Mouse (Mus musculus) forebrain, embryonic 12.5 days (tissue): Measurements from ENCODE around the gene Prickle2. TPM values are rescaled to one million over a fixed set of nuclear protein-coding genes. Genes with fewer than 3 reads are reported as not detected.
A peak's percentile ranks its signal among the peaks of the same experiment; 100 is the strongest.

ENCODE experiments used
- ATAC-seq: fragments of 200-750 bp; cut with Nextera tagmentation; 2 replicates; pipeline ENCODE4 v1.8.0; 2017; ENCODE audit warnings: moderate TSS enrichment; ENCODE audit not compliant: low FRiP score
- H3K27ac ChIP-seq: fragments of 300-500 bp; sonication (generic); 2 replicates; pipeline ENCODE4 v1.5.1; 2016; ENCODE audit warnings: mild to moderate bottlenecking
- H3K27me3 ChIP-seq: fragments of 300-500 bp; sonication (generic); 2 replicates; pipeline ENCODE4 v1.6.1; 2016; ENCODE audit warnings: mild to moderate bottlenecking
- H3K36me3 ChIP-seq: fragments of 300-500 bp; sonication (generic); replicated peaks from 2 replicates; pipeline ENCODE4 v1.6.1; 2016; ENCODE audit warnings: mild to moderate bottlenecking
- H3K4me1 ChIP-seq: fragments of 300-500 bp; sonication (generic); 2 replicates; pipeline ENCODE4 v1.6.1; 2016
- H3K4me2 ChIP-seq: fragments of 300-500 bp; sonication (generic); 2 replicates; pipeline ENCODE4 v1.6.1; 2016; ENCODE audit warnings: mild to moderate bottlenecking, moderate library complexity
- H3K4me3 ChIP-seq: fragments of 300-500 bp; sonication (generic); replicated peaks from 2 replicates; pipeline ENCODE4 v1.5.1; 2016; ENCODE audit warnings: mild to moderate bottlenecking
- H3K9ac ChIP-seq: fragments of 300-500 bp; sonication (generic); 2 replicates; pipeline ENCODE4 v1.6.1; 2016; ENCODE audit warnings: mild to moderate bottlenecking
- H3K9me3 ChIP-seq: fragments of 300-500 bp; sonication (generic); 2 replicates; pipeline ENCODE4 v1.6.1; 2016
- WGBS: fragments of 180-500 bp; shearing (Covaris S2); methylation state at CpG from one replicate; pipeline ENCODE4 v1.1.7; 2016; 5-methylcytosine and 5-hydroxymethylcytosine counted together
- polyA plus RNA-seq: library from polyadenylated mRNA; unstranded; fragments of >200 nt; fragmentation: Nextera tagmentation; extraction: Ambion mirVana; gene quantifications from 2 replicates; pipeline ENCODE4 v1.2.1, GENCODE M21; 2016

Prickle2 gene
- polyA plus RNA-seq, 1 experiment from 2014 or later = 6.5 TPM

GRCm38 (mm10) chr6:92381085-92381484 lies 324.9 kb downstream of the Prickle2 start:
- H3K4me3 ChIP-seq = no peak overlapping the region
- no peaks in the 10 kb centered on the region for H3K27me3 ChIP-seq
- H3K36me3 ChIP-seq = peaks cover 3% of the 10 kb centered on the region; the same call in 1 of the 2 replicates
- no peak for ATAC-seq
- H3K4me2 ChIP-seq = no peak overlapping the region
- no peaks in the 10 kb centered on the region for H3K9me3 ChIP-seq
- no peaks in the 10 kb centered on the region; the same call in 1 of the 2 replicates for H3K4me1 ChIP-seq
- WGBS = 88% methylated on average over 10 of the region's 10 CpGs
- no peak overlapping the region for H3K9ac ChIP-seq
- H3K27ac ChIP-seq = no peak overlapping the region

DNA sequence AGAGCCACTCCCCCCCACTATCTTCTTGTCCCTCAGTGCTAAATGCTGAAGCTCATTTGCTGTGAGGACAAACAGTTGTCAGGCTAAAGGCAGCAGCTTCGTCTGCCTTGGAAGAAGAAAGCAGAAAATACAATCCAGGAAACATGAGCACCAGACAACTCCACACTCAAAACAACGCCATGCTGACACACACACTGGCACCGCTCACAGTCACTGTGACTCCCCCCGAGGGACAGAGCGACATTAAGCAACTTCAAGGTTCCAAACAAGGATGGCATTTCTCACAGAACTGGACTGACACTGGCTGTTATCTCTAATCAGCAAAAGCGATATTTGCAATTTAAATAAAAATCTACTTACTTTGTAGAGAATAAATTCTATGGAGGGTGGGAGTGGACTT lies 331.1 kb downstream of the Prickle2 start:
- H3K27me3 ChIP-seq = no peaks in the 10 kb centered on the region
- H3K4me3 ChIP-seq = no peak overlapping the region
- no peak for ATAC-seq
- no peaks in the 10 kb centered on the region for H3K4me1 ChIP-seq
- peaks cover 4% of the 10 kb centered on the region; the same call in 1 of the 2 replicates for H3K36me3 ChIP-seq
- H3K27ac ChIP-seq = no peak overlapping the region
- no peaks in the 10 kb centered on the region for H3K9me3 ChIP-seq
- WGBS = 89% methylated on average over 6 of the region's 6 CpGs
- no peak overlapping the region for H3K4me2 ChIP-seq
- H3K9ac ChIP-seq = no peak overlapping the region

GRCm38 (mm10) chr6:92370896-92371295 lies 335.1 kb downstream of the Prickle2 start:
- H3K27ac ChIP-seq = no peak overlapping the region
- no peaks in the 10 kb centered on the region for H3K9me3 ChIP-seq
- no peak overlapping the region for H3K4me3 ChIP-seq
- no peaks in the 10 kb centered on the region for H3K4me1 ChIP-seq
- 73% methylated on average over 5 of the region's 5 CpGs for WGBS
- no peaks in the 10 kb centered on the region for H3K27me3 ChIP-seq
- H3K36me3 ChIP-seq = no peaks in the 10 kb centered on the region
- no peak overlapping the region for H3K9ac ChIP-seq
- H3K4me2 ChIP-seq = no peak overlapping the region
- no peak for ATAC-seq

DNA sequence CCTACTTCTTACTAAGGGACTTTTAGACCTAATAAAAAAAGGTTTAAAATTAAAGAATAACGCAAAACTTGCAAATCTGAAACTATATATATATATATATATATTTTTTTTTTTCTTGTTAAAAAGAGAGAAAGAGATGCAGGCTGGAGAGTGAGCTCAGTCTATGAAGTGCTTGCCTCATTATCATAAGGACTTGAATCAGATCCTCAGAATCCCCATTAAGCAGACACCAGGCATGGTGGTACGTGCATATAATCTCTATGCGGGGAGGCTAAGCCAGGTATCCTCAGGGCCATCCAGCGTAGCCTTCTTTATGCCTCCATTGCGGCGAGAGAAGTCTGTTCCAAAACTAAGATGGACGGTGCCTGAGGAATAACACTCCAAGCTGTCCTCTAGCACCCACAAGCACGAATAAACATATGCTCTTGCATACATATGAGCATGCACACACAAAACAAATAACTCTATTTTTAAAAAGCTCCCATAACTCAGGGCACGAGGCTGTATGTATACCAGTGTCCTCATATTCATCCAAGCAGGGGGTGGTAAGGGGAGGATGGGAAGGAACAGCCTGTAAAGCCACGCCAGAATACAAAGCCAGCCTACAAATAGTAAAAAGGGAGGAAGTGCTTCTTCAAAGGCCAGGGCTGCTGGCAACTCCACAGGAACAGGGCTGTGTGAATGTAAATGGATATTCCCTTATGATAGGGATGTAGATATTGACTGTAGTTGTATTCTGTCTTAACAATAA lies 358.5 kb downstream of the Prickle2 start:
- no peak for ATAC-seq
- no peak overlapping the region for H3K9ac ChIP-seq
- H3K4me3 ChIP-seq = no peak overlapping the region
- WGBS = 70% methylated on average over 10 of the region's 10 CpGs
- no peak overlapping the region for H3K27ac ChIP-seq
- H3K9me3 ChIP-seq = no peaks in the 10 kb centered on the region; the same call in 1 of the 2 replicates
- no peak overlapping the region for H3K4me2 ChIP-seq
- no peaks in the 10 kb centered on the region for H3K36me3 ChIP-seq
- H3K4me1 ChIP-seq = peaks cover 14% of the 10 kb centered on the region
- H3K27me3 ChIP-seq = no peaks in the 10 kb centered on the region

GRCm38 (mm10) chr6:92346729-92347128 lies 359.2 kb downstream of the Prickle2 start:
- 26% methylated on average over 7 of the region's 7 CpGs for WGBS
- Histone ChIP-seq H3K4me1 (peaks cover 14% of the 10 kb centered on the region), H3K9ac (no peak overlapping the region), H3K36me3 (no peaks in the 10 kb centered on the region), H3K9me3 (no peaks in the 10 kb centered on the region; the same call in 1 of the 2 replicates), H3K4me2 (0 out of 2 replicates have a peak overlapping the region, but pooled peaks have one; percentile 5), H3K27me3 (no peaks in the 10 kb centered on the region), H3K27ac (no peak overlapping the region), H3K4me3 (no peak overlapping the region)
- ATAC-seq = no peak; the same call in 1 of the 2 replicates

DNA sequence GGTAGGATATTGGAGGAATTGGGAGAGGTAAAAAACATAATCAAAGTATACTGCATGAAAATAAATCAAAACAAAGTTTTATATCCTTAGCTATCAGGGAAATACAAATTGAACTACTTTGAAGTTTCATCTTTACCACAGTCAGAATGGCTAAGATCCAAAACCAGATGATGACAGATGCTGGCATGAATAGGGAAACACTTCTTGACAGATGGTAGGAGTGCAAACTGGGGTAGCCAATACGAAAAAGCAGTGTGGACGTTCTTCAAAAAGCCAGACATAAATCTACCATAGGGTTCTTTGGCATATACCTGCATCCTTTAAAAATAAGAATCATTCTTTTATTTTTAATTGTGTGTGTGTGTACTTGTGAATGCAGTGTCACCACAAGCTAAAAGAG lies 360.8 kb downstream of the Prickle2 start:
- ATAC-seq = no peak
- WGBS = 84% methylated on average over 2 of the region's 2 CpGs
- Histone ChIP-seq H3K4me1 (peaks cover 14% of the 10 kb centered on the region), H3K4me3 (no peak overlapping the region), H3K9ac (no peak overlapping the region), H3K4me2 (no peak overlapping the region), H3K27me3 (no peaks in the 10 kb centered on the region), H3K36me3 (no peaks in the 10 kb centered on the region), H3K27ac (no peak overlapping the region), H3K9me3 (no peaks in the 10 kb centered on the region; the same call in 1 of the 2 replicates)

DNA sequence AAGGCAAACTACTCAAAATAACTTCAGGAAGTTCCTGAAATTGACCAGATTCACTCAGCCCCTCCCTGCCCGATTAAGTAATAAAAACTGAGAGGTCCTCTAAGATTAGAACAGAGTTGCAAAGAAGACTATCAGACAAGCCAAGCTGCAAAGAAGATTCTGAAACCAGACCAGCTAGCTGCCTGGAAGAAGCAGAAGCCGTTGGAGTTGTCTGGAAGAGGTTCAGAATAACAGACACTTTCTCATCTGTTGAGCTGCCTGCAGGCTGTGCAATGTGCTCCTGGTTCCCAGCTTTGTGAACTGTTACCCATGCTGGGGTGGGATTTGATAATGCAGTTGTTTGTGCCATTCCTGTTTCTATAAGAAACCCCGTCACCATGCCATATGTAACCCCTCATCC lies 361.4 kb downstream of the Prickle2 start:
- Histone ChIP-seq H3K9me3 (no peaks in the 10 kb centered on the region), H3K27me3 (no peaks in the 10 kb centered on the region), H3K27ac (no peak overlapping the region), H3K9ac (no peak overlapping the region), H3K4me2 (no peak overlapping the region), H3K4me1 (peaks cover 14% of the 10 kb centered on the region), H3K4me3 (no peak overlapping the region), H3K36me3 (no peaks in the 10 kb centered on the region)
- ATAC-seq = no peak
- 94% methylated on average over 3 of the region's 3 CpGs for WGBS

Other genes with a start within 250 kb of the Prickle2 start
- gene A730049H05Rik, start 110.3 kb upstream of the Prickle2 start, polyA plus RNA-seq = 0.49 TPM in 1 of 2 replicates, not detected in the other
- 0.04 TPM in 1 of 2 replicates, not detected in the other for gene Gm15737, start 163.2 kb upstream of the Prickle2 start, polyA plus RNA-seq
- gene Adamts9, start 237.3 kb upstream of the Prickle2 start, polyA plus RNA-seq = 1.9 and 2.1 TPM in 2 replicates